Comparison of ENCODE assay signal across 14 mouse cellular contexts in genomic region chr13:95657171-95657570, GRCm38 (mm10). TPM values are rescaled to one million over a fixed set of nuclear protein-coding genes. Genes with fewer than 3 reads are reported as not detected.
DNase-seq lines count a peak whose midpoint lies in the region; ATAC-seq and TF ChIP-seq lines count a peak whose summit lies in the region.
"Had no signal": no experiment of that assay in that cellular context is flagged by ENCODE, and none has a peak within 500 bp of the region (broad histone marks: within the 10 kb centered on the region; RNA-seq: fewer than 3 reads in every experiment).

No protein-coding gene starts in this region.

- 0 out of 2 replicates have a peak overlapping the region, but pooled peaks have one; percentile 10 for H3K9ac ChIP-seq in heart, embryonic 11.5 days (ENCODE audit: low read depth, low read length)
- no peak overlapping the region for H3K9ac ChIP-seq in lung, postnatal 0 days (replicated peaks; ENCODE audit: low read depth)
- H3K9ac ChIP-seq: limb, embryonic 13.5 days had no signal

- TF ChIP-seq CTCF in lung, postnatal 0 days (IDR thresholded peaks at IDR 0.05) = no peak

- H3K27me3 ChIP-seq in heart, embryonic 11.5 days (ENCODE audit: control insufficient read depth, insufficient read depth, low read length) = no peaks in the 10 kb centered on the region
- no peaks in the 10 kb centered on the region for H3K27me3 ChIP-seq in lung, postnatal 0 days (replicated peaks; ENCODE audit: insufficient read depth, low read length)
- H3K27me3 ChIP-seq: limb, embryonic 13.5 days had no signal

- no peak for TF ChIP-seq EP300 in lung, postnatal 0 days (IDR thresholded peaks at IDR 0.05)

- peak overlapping the region; percentile 29 for H3K4me2 ChIP-seq in heart, embryonic 11.5 days
- H3K4me2 ChIP-seq in lung, postnatal 0 days (replicated peaks; ENCODE audit: low read depth, low read length) = no peak overlapping the region
- H3K4me2 ChIP-seq: limb, embryonic 13.5 days had no signal

- WGBS in heart, embryonic 11.5 days (ENCODE audit: insufficient replicate concordance) = 13% methylated on average over 9 of the region's 9 CpGs
- WGBS in lung, postnatal 0 days = 52% methylated on average over 9 of the region's 9 CpGs

- peak overlapping the region; percentile 59 for H3K27ac ChIP-seq in heart, embryonic 11.5 days (ENCODE audit: low read depth, low read length)
- no peak overlapping the region for H3K27ac ChIP-seq in lung, postnatal 0 days (ENCODE audit: low read length)
- H3K27ac ChIP-seq: hindbrain, postnatal 0 days; layer of hippocampus, adult 2 months; limb, embryonic 13.5 days had no signal

- intact Hi-C loops in heart, postnatal 10 days (cut with DNase I) = no loop called here

- H3K4me3 ChIP-seq in heart, embryonic 11.5 days (ENCODE audit: low read depth, low read length) = no peak overlapping the region
- H3K4me3 ChIP-seq in lung, postnatal 0 days (ENCODE audit: low read depth, low read length) = no peak overlapping the region
- H3K4me3 ChIP-seq: layer of hippocampus, adult 2 months; limb, embryonic 13.5 days had no signal

- ATAC-seq in heart, embryonic 11.5 days (replicated peaks; ENCODE audit: insufficient number of reproducible peaks, low FRiP score, low TSS enrichment) = peak; percentile 75
- peak; percentile 23; the same call in 1 of the 2 replicates for ATAC-seq in lung, postnatal 0 days
- ATAC-seq in megakaryocyte progenitor cell, adult 5-6 weeks (replicated peaks; ENCODE audit: poor library complexity) = peak; percentile 93
- no peak for ATAC-seq in erythroid progenitor cell, adult 5-6 weeks (replicated peaks; ENCODE audit: low FRiP score, poor library complexity, severe bottlenecking)
- ATAC-seq: hindbrain, postnatal 0 days had no signal

- peaks cover 17% of the 10 kb centered on the region for H3K4me1 ChIP-seq in heart, embryonic 11.5 days (ENCODE audit: control insufficient read depth, insufficient read depth, low read length)
- no peaks in the 10 kb centered on the region for H3K4me1 ChIP-seq in lung, postnatal 0 days (ENCODE audit: insufficient read depth, low read depth, low read length)

- no peak for DNase-seq in heart, postnatal 10 days
- no peak for DNase-seq in lung, postnatal 0 days (ENCODE audit: low spot score)
- DNase-seq in lung, postnatal 25 days (ENCODE audit: low spot score) = no peak
- peak; percentile 61 for DNase-seq in c-Kit-positive CD71-positive TER-119-negative erythroid progenitor cells, embryonic 14.5 days (ENCODE audit: low read depth)
- DNase-seq in Muller cell, postnatal 12 days (ENCODE audit: inconsistent ontology term) = no peak
- DNase-seq: adrenal gland, postnatal 36 days; cerebellum, adult 9-10 months; right cerebral cortex, postnatal 4 days had no signal

- no peaks in the 10 kb centered on the region for H3K9me3 ChIP-seq in heart, embryonic 11.5 days (replicated peaks; ENCODE audit: control insufficient read depth, low read length)
- no peaks in the 10 kb centered on the region for H3K9me3 ChIP-seq in lung, postnatal 0 days (ENCODE audit: low read length)
- H3K9me3 ChIP-seq: limb, embryonic 13.5 days had no signal

- no peaks in the 10 kb centered on the region; the same call in 1 of the 2 replicates for H3K36me3 ChIP-seq in heart, embryonic 11.5 days (ENCODE audit: control insufficient read depth, insufficient read depth, low read length)
- no peaks in the 10 kb centered on the region for H3K36me3 ChIP-seq in lung, postnatal 0 days (ENCODE audit: insufficient read depth, low read length)

RNA-seq across cellular contexts. Expression of gene F2r, which starts 38.9 kb away (rescaled TPM):
- 171 and 195 TPM in 2 replicates for polyA plus RNA-seq in heart, embryonic 11.5 days (2014; fragmentation: Nextera tagmentation; extraction: Ambion mirVana)
- total RNA-seq in heart, postnatal 10 days (2021) = 10 to 100 TPM; 49.6 to 50.1 TPM
- 118 and 134 TPM in 2 replicates for polyA plus RNA-seq in lung, postnatal 0 days (2015; fragmentation: Nextera tagmentation; extraction: Ambion mirVana)
- 3.8 and 9.6 TPM in 2 replicates for total RNA-seq in megakaryocyte progenitor cell, adult 5-6 weeks (2015)
- 2.5 and 6.2 TPM in 2 replicates for total RNA-seq in megakaryocyte progenitor cell, adult 5-6 weeks (2017)
- total RNA-seq in erythroid progenitor cell, adult 5-6 weeks (2015; ENCODE audit: low replicate concordance) = 0.84 and 1.8 TPM in 2 replicates
- 0.68 and 2.7 TPM in 2 replicates for total RNA-seq in erythroid progenitor cell, adult 5-6 weeks (2017; ENCODE audit: low replicate concordance)

RNA-seq across cellular contexts. Expression of gene F2rl2, which starts 39.5 kb away (rescaled TPM):
- 4.0 and 4.1 TPM in 2 replicates for polyA plus RNA-seq in heart, embryonic 11.5 days (2014; fragmentation: Nextera tagmentation; extraction: Ambion mirVana)
- total RNA-seq in heart, postnatal 10 days (2021) = under 1 TPM in 1 of 2 experiments, not detected in 1; 0.17 TPM
- 1.2 and 1.4 TPM in 2 replicates for polyA plus RNA-seq in lung, postnatal 0 days (2015; fragmentation: Nextera tagmentation; extraction: Ambion mirVana)
- total RNA-seq in megakaryocyte progenitor cell, adult 5-6 weeks (2015) = 0.73 and 1.0 TPM in 2 replicates
- total RNA-seq in megakaryocyte progenitor cell, adult 5-6 weeks (2017) = 0.07 TPM in 1 of 2 replicates, not detected in the other
- total RNA-seq in erythroid progenitor cell, adult 5-6 weeks (2015; ENCODE audit: low replicate concordance) = 2.1 TPM in 1 of 2 replicates, not detected in the other
- total RNA-seq in erythroid progenitor cell, adult 5-6 weeks (2017; ENCODE audit: low replicate concordance) = 0.15 TPM in 1 of 2 replicates, not detected in the other

Comparison
In these comparisons a context has a peak if more than half of its experiments do, and no peak if none do; other contexts are left out.
1. RNA of gene F2r, which starts 38.9 kb away (total RNA-seq): 49.6 to 50.1 TPM in heart, postnatal 10 days; 2.5 to 9.6 TPM in megakaryocyte progenitor cell, adult 5-6 weeks and 0.68 to 2.7 TPM in erythroid progenitor cell, adult 5-6 weeks; every median in the first group is over 4 times any median in the second.